Mouse (Mus musculus): ENCODE results near the gene Arhgap6. TPM values are rescaled to one million over a fixed set of nuclear protein-coding genes. Genes with fewer than 3 reads are reported as not detected.
A peak's percentile ranks its signal among the peaks of the same experiment; 100 is the strongest.

Gene Arhgap6
- total and polyA plus RNA-seq, 2 experiments from 2014 or later: 3.9 to 7.4 TPM

DNA sequence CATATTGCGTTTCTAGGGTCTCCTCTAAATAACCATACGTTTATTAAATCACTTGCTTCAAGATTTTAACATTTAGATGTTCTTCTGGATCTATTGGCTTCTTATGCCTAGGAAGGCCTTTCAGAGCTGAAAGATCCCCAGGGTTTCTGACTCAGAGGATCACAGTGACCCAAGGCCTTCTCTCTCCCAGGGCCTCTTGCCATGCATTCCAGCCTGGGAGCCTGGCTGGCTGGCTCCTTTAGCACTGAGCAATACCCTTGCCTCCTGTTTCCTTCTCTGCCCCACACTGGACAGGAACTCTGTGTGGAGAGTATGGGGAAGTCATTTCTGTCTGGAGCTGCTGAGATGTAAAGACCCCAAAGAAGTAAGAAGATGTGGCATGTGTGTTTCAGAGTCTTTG lies 376.1 kb downstream of the Arhgap6 start:
- H3K4me2 ChIP-seq (ENCODE audit: low read depth, low read length): no peak overlapping the region
- no peak overlapping the region for H3K9ac ChIP-seq (replicated peaks; ENCODE audit: low read depth, low read length)
- no peaks in the 10 kb centered on the region for H3K4me1 ChIP-seq (ENCODE audit: control insufficient read depth, insufficient read depth)
- H3K9me3 ChIP-seq (replicated peaks; ENCODE audit: control insufficient read depth, low read length): no peaks in the 10 kb centered on the region
- DNase-seq (ENCODE audit: low spot score): no peak
- H3K27ac ChIP-seq (ENCODE audit: low read depth): no peak overlapping the region
- no peak for ATAC-seq (ENCODE audit: insufficient read depth, low read depth)
- no peaks in the 10 kb centered on the region for H3K27me3 ChIP-seq (ENCODE audit: control insufficient read depth, insufficient read depth, low read length)
- TF ChIP-seq EP300 (IDR thresholded peaks at IDR 0.05; ENCODE audit: low read depth): no peak
- TF ChIP-seq CTCF (IDR thresholded peaks at IDR 0.05; ENCODE audit: low read depth): no peak
- WGBS: 69% methylated on average over 2 of the region's 2 CpGs
- H3K4me3 ChIP-seq (ENCODE audit: low read depth, low read length): no peak overlapping the region
- no peaks in the 10 kb centered on the region for H3K36me3 ChIP-seq (replicated peaks; ENCODE audit: control insufficient read depth, insufficient read depth, low read length)

DNA sequence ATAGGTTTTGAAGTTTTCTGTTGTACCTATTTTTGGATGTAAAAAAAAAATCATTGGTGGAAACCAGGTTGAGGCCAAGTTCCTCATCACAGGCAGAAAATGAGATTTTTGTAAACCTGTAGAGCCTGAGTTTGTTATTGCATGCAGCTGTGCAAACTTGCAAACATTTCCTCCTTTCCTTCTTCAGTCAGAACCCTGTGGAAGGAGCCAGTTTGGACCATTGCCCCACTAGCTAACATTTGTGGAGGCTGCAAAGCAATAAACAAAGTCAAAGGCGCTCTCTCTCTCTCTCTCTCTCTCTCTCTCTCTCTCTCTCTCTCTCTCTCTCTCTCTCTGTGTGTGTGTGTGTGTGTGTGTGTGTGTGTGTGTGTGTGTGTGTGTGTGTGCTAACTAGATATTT lies 378.9 kb downstream of the Arhgap6 start:
- H3K27me3 ChIP-seq (ENCODE audit: control insufficient read depth, insufficient read depth, low read length): no peaks in the 10 kb centered on the region
- no peaks in the 10 kb centered on the region for H3K9me3 ChIP-seq (replicated peaks; ENCODE audit: control insufficient read depth, low read length)
- H3K27ac ChIP-seq (ENCODE audit: low read depth): no peak overlapping the region
- no peaks in the 10 kb centered on the region for H3K36me3 ChIP-seq (replicated peaks; ENCODE audit: control insufficient read depth, insufficient read depth, low read length)
- 50% methylated on average over 1 of the region's 1 CpGs for WGBS
- H3K4me1 ChIP-seq (ENCODE audit: control insufficient read depth, insufficient read depth): no peaks in the 10 kb centered on the region
- no peak for DNase-seq (ENCODE audit: low spot score)
- no peak overlapping the region for H3K9ac ChIP-seq (replicated peaks; ENCODE audit: low read depth, low read length)
- H3K4me2 ChIP-seq (ENCODE audit: low read depth, low read length): no peak overlapping the region
- H3K4me3 ChIP-seq (ENCODE audit: low read depth, low read length): no peak overlapping the region
- TF ChIP-seq CTCF (IDR thresholded peaks at IDR 0.05; ENCODE audit: low read depth): no peak
- no peak for TF ChIP-seq EP300 (IDR thresholded peaks at IDR 0.05; ENCODE audit: low read depth)
- no peak for ATAC-seq (ENCODE audit: insufficient read depth, low read depth)

DNA sequence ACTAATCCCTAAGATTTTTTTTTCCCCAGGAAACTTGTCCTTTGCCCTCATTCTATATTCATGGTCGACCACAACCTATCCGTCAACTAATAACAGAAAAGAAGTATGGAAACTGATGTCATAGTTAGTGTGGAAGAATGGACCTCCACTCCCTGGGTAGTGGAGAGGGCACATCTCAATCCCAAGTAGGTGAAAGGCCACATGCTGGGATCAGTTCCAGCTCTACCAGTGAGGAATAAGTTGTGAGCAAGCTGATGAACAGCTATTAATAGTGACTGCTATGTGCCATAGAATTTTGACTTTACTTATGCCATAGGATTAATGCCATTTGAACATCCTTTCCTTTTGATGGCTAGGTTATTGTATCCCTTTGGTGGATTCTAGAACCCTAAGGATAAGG lies 383.7 kb downstream of the Arhgap6 start:
- no peaks in the 10 kb centered on the region for H3K27me3 ChIP-seq (ENCODE audit: control insufficient read depth, insufficient read depth, low read length)
- TF ChIP-seq EP300 (IDR thresholded peaks at IDR 0.05; ENCODE audit: low read depth) (no peak), CTCF (IDR thresholded peaks at IDR 0.05; ENCODE audit: low read depth) (no peak)
- 63% methylated on average over 2 of the region's 2 CpGs for WGBS
- H3K9me3 ChIP-seq (replicated peaks; ENCODE audit: control insufficient read depth, low read length): no peaks in the 10 kb centered on the region
- ATAC-seq (ENCODE audit: insufficient read depth, low read depth) (peak; percentile 75; the same call in 1 of the 2 replicates), DNase-seq (ENCODE audit: low spot score) (peak; percentile 24)
- no peaks in the 10 kb centered on the region for H3K36me3 ChIP-seq (replicated peaks; ENCODE audit: control insufficient read depth, insufficient read depth, low read length)
- H3K9ac ChIP-seq (replicated peaks; ENCODE audit: low read depth, low read length): no peak overlapping the region
- no peak overlapping the region for H3K27ac ChIP-seq (ENCODE audit: low read depth)
- no peaks in the 10 kb centered on the region for H3K4me1 ChIP-seq (ENCODE audit: control insufficient read depth, insufficient read depth)
- no peak overlapping the region for H3K4me3 ChIP-seq (ENCODE audit: low read depth, low read length)
- no peak overlapping the region for H3K4me2 ChIP-seq (ENCODE audit: low read depth, low read length)

DNA sequence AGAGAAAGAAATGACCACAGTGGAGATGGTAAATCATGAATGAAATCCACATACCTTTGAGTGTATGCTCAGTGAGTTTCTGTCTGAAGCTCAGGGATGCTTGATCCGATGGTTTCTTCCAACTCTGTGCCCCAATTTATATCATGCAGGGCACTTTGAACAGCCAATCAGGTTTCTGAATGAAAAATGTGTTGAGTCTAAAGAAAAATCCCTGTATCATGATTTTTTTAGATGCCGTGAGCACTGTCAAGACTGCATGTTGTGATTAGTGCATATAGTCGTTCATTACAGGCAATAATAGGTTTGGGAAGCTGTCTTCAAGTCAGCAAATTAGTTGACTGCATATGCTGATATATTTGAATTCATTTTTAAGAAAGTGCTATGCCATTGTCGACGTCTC lies 392.2 kb downstream of the Arhgap6 start, which contains the start of gene Amelx:
Gene Amelx, minus strand, starts transcription at position 101 of the 400 bp plus-strand sequence.
- no peak for ATAC-seq (ENCODE audit: insufficient read depth, low read depth)
- Histone ChIP-seq H3K4me3 (ENCODE audit: low read depth, low read length) (no peak within 1 kb of the TSS), H3K36me3 (replicated peaks; ENCODE audit: control insufficient read depth, insufficient read depth, low read length) (no peaks in the 10 kb centered on the region), H3K9ac (replicated peaks; ENCODE audit: low read depth, low read length) (no peak within 1 kb of the TSS), H3K9me3 (replicated peaks; ENCODE audit: control insufficient read depth, low read length) (no peaks in the 10 kb centered on the region), H3K4me1 (ENCODE audit: control insufficient read depth, insufficient read depth) (no peaks in the 10 kb centered on the region), H3K27ac (ENCODE audit: low read depth) (no peak within 1 kb of the TSS), H3K27me3 (ENCODE audit: control insufficient read depth, insufficient read depth, low read length) (no peaks in the 10 kb centered on the region), H3K4me2 (ENCODE audit: low read depth, low read length) (no peak within 1 kb of the TSS)
- TF ChIP-seq EP300 (IDR thresholded peaks at IDR 0.05; ENCODE audit: low read depth) (no peak), CTCF (IDR thresholded peaks at IDR 0.05; ENCODE audit: low read depth) (no peak)
- WGBS: 71% methylated on average over 5 of the region's 5 CpGs
- DNase-seq (ENCODE audit: low spot score): no peak

DNA sequence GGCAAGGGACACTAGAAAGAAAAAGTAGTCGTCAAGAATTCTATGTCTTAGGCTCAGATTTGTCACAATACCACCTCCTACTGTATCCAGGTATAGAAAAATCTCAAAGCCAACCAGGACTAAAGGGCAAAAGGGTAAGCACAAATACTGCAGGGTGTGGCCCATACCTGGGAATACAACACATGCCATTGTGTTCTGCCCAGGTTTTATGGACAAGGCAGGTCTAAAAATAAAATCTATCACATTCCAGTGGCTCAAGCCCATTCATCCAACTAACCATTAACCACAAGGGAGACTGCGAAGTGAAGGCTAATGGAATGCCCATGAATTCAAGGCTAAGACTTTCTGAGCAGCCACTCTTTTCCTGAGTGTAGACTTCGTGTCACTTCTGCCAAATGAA lies 415.1 kb downstream of the Arhgap6 start:
- ATAC-seq (ENCODE audit: insufficient read depth, low read depth): no peak
- TF ChIP-seq CTCF (IDR thresholded peaks at IDR 0.05; ENCODE audit: low read depth): no peak
- TF ChIP-seq EP300 (IDR thresholded peaks at IDR 0.05; ENCODE audit: low read depth): no peak

DNA sequence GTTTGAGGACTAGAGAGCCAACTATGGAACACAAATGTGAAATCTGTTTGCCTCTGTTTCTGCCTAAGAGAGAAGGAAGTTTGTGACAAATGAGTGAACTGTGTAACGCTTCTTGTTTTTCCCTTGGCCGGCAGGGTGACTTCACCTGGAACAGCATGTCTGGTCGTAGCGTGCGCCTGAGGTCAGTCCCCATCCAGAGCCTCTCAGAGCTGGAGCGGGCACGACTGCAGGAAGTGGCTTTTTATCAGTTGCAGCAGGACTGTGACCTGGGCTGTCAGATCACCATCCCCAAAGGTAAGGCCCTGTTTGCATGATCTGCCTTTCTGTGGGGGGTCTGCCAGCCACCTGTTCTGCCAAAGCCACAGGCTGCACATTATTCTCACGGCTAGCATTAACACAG lies 425.2 kb downstream of the Arhgap6 start:
- no peaks in the 10 kb centered on the region for H3K9me3 ChIP-seq (replicated peaks; ENCODE audit: control insufficient read depth, low read length)
- no peaks in the 10 kb centered on the region for H3K4me1 ChIP-seq (ENCODE audit: control insufficient read depth, insufficient read depth)
- no peak overlapping the region for H3K27ac ChIP-seq (ENCODE audit: low read depth)
- H3K27me3 ChIP-seq (ENCODE audit: control insufficient read depth, insufficient read depth, low read length): no peaks in the 10 kb centered on the region
- H3K4me2 ChIP-seq (ENCODE audit: low read depth, low read length): no peak overlapping the region
- 61% methylated on average over 8 of the region's 8 CpGs for WGBS
- no peak overlapping the region for H3K4me3 ChIP-seq (ENCODE audit: low read depth, low read length)
- H3K36me3 ChIP-seq (replicated peaks; ENCODE audit: control insufficient read depth, insufficient read depth, low read length): no peaks in the 10 kb centered on the region
- no peak for ATAC-seq (ENCODE audit: insufficient read depth, low read depth)
- no peak overlapping the region for H3K9ac ChIP-seq (replicated peaks; ENCODE audit: low read depth, low read length)
- TF ChIP-seq EP300 (IDR thresholded peaks at IDR 0.05; ENCODE audit: low read depth): no peak
- no peak for TF ChIP-seq CTCF (IDR thresholded peaks at IDR 0.05; ENCODE audit: low read depth)
- no peak for DNase-seq (ENCODE audit: low spot score)

More for the DNA sequence above, 415.1 kb downstream of the Arhgap6 start:
- DNase-seq (ENCODE audit: low spot score): no peak
- no peaks in the 10 kb centered on the region for H3K27me3 ChIP-seq (ENCODE audit: control insufficient read depth, insufficient read depth, low read length)
- H3K36me3 ChIP-seq (replicated peaks; ENCODE audit: control insufficient read depth, insufficient read depth, low read length): no peaks in the 10 kb centered on the region
- no peak overlapping the region for H3K4me3 ChIP-seq (ENCODE audit: low read depth, low read length)
- WGBS: 63% methylated on average over 3 of the region's 3 CpGs
- no peaks in the 10 kb centered on the region for H3K9me3 ChIP-seq (replicated peaks; ENCODE audit: control insufficient read depth, low read length)
- no peak overlapping the region for H3K27ac ChIP-seq (ENCODE audit: low read depth)
- H3K9ac ChIP-seq (replicated peaks; ENCODE audit: low read depth, low read length): no peak overlapping the region
- H3K4me1 ChIP-seq (ENCODE audit: control insufficient read depth, insufficient read depth): no peaks in the 10 kb centered on the region
- H3K4me2 ChIP-seq (ENCODE audit: low read depth, low read length): no peak overlapping the region
